Mouse (Mus musculus): ENCODE results near the gene Cfap52.

GRCm38 (mm10) chr11:67926348-67927055, 38.9 kb downstream of the Cfap52 start:
- TF ChIP-seq POLR2A (IDR thresholded peaks at IDR 0.05; ENCODE audit: control insufficient read depth, low read depth, low read length): no peak
- TF ChIP-seq CTCF (IDR thresholded peaks at IDR 0.05; ENCODE audit: control insufficient read depth, insufficient read depth, insufficient replicate concordance, low read depth, low read length): no peak

Data from testis, adult 2 months (tissue).